Mouse (Mus musculus): ENCODE data around the gene Stard3.

DNA sequence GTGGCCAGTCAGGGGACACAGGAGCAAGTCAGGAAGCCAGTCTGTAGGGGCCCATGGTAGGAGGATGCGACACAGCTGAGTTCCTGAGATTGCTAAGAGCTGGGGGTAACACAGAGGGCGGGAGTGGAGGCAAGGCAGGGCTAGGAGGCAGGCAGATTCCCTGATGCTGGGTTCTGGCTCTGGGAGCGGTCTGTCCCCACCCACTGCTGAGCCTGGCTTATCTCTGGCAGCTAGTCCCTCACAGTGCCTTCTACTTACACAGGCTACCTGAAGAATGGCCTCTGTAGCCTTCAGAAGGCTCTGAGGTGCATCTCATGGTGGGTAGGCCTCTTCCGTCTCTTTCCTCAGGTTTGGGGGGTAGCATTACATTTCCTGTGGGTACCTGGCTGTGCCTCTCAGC is 34.5 kb downstream of the Stard3 start:
- no peak for TF ChIP-seq SRF (IDR thresholded peaks at IDR 0.05; ENCODE audit: control insufficient read depth, insufficient read length, low read depth)
- no peak for TF ChIP-seq POLR2A (IDR thresholded peaks at IDR 0.05; ENCODE audit: insufficient read length, low read depth)
- TF ChIP-seq MAX (IDR thresholded peaks at IDR 0.05; ENCODE audit: low read depth) = no peak
- TF ChIP-seq MYOG (IDR thresholded peaks at IDR 0.05; ENCODE audit: control insufficient read depth in 1 of 3, insufficient read depth in 1 of 3, insufficient read length in 2 of 3, low read depth in 2 of 3) = no peak
- TF ChIP-seq TCF12 (IDR thresholded peaks at IDR 0.05; ENCODE audit: insufficient read depth, poor library complexity, severe bottlenecking) = no peak
- TF ChIP-seq CEBPB (IDR thresholded peaks at IDR 0.05; ENCODE audit: insufficient read depth, poor library complexity, severe bottlenecking) = no peak
- TF ChIP-seq E2F4 (IDR thresholded peaks at IDR 0.05; ENCODE audit: insufficient read depth) = no peak
- no peak for TF ChIP-seq USF1 (IDR thresholded peaks at IDR 0.05; ENCODE audit: low read depth)
- TF ChIP-seq MYOD1 (IDR thresholded peaks at IDR 0.05; ENCODE audit: control insufficient read depth in 1 of 3, insufficient read length in 2 of 3, low read depth in 2 of 3) = no peak
- TF ChIP-seq REST (IDR thresholded peaks at IDR 0.05; ENCODE audit: insufficient read depth, insufficient read length) = no peak
